Mouse (Mus musculus): Measurements from ENCODE around the gene Tmed6.
"Not testable (repeated sequence)": the region's sequence is repeated elsewhere in the genome, so short reads cannot be mapped to it uniquely, and the experiment has no call there.

Tmed6 gene

GRCm38 (mm10) chr8:107085358-107085757 lies 19.9 kb upstream of the Tmed6 start:
- in situ Hi-C loops (cut with MboI; ENCODE audit: low pct_unique_long_range_greater_than_20kb in 1 of 2, low sequenced_read_pairs in 2 of 2, unreplicated experiment in 1 of 2) = no loop called here

GRCm38 (mm10) chr8:107076239-107076888 lies 10.9 kb upstream of the Tmed6 start:
- in situ Hi-C loops (cut with MboI; ENCODE audit: low pct_unique_long_range_greater_than_20kb in 1 of 2, low sequenced_read_pairs in 2 of 2, unreplicated experiment in 1 of 2) = no loop called here

GRCm38 (mm10) chr8:107074128-107074527 lies 8.7 kb upstream of the Tmed6 start:
- in situ Hi-C loops (cut with MboI; ENCODE audit: low pct_unique_long_range_greater_than_20kb in 1 of 2, low sequenced_read_pairs in 2 of 2, unreplicated experiment in 1 of 2) = no loop called here

DNA sequence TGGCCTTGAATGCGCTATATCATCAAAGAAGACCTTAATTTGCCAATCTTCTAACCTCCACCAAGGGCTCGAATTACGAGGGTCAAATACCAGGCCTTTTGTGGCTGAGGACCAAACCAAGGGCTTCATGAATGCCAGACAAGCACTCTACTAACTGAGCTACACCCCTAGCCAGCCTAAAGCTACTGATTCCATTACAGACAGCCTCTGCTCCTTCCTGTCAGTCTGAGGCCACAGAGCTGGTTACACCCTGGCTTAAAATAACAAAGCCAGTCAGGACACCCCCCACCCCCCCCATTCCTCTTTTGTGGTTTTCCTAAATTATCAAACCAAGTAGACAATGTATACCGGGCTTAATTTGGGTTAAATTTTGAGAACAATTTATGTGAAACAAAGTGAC lies 8.3 kb upstream of the Tmed6 start:
- in situ Hi-C loops (cut with MboI; ENCODE audit: low pct_unique_long_range_greater_than_20kb in 1 of 2, low sequenced_read_pairs in 2 of 2, unreplicated experiment in 1 of 2) = no loop called here

GRCm38 (mm10) chr8:107062613-107063012 lies 2.8 kb downstream of the Tmed6 start:
- in situ Hi-C loops (cut with MboI; ENCODE audit: low pct_unique_long_range_greater_than_20kb in 1 of 2, low sequenced_read_pairs in 2 of 2, unreplicated experiment in 1 of 2) = no loop called here

- in situ Hi-C loops (cut with MboI; ENCODE audit: low pct_unique_long_range_greater_than_20kb in 1 of 2, low sequenced_read_pairs in 2 of 2, unreplicated experiment in 1 of 2) = no loop called here
These were observed 8.5 kb downstream of the Tmed6 start for GRCm38 (mm10) chr8:107056973-107057369.

- in situ Hi-C loops (cut with MboI; ENCODE audit: low pct_unique_long_range_greater_than_20kb in 1 of 2, low sequenced_read_pairs in 2 of 2, unreplicated experiment in 1 of 2) = no loop called here
These were observed 9.1 kb downstream of the Tmed6 start, which contains the start of the genes Cog8 and Nip7 for GRCm38 (mm10) chr8:107056076-107056972. TSS of gene Cog8 (minus strand) at chr8:107056689. TSS of gene Nip7 (plus strand) at chr8:107056877.

DNA sequence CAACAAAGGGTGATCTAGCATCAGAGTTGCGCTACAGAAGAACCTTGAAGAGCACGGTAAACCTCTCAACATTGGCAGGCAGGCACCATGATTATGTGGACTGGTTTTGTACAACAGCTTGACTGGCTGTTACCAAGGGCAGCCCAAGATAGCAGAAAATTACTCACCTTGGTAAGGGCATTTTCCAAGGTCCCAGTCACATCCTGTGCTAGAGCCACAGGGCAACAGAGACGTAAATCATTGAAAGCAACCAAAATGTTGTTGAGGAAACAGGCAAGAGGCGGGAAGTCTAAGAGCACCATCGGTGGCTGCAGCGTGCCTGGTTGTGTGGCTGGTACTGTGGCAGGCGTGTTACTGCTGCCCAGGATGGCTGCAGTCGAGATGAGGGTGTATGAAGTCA lies 13.4 kb downstream of the Tmed6 start:
- in situ Hi-C loops (cut with MboI; ENCODE audit: low pct_unique_long_range_greater_than_20kb in 1 of 2, low sequenced_read_pairs in 2 of 2, unreplicated experiment in 1 of 2) = no loop called here

GRCm38 (mm10) chr8:107049480-107049879 lies 16.0 kb downstream of the Tmed6 start:
- in situ Hi-C loops (cut with MboI; ENCODE audit: low pct_unique_long_range_greater_than_20kb in 1 of 2, low sequenced_read_pairs in 2 of 2, unreplicated experiment in 1 of 2) = no loop called here

- in situ Hi-C loops (cut with MboI; ENCODE audit: low pct_unique_long_range_greater_than_20kb in 1 of 2, low sequenced_read_pairs in 2 of 2, unreplicated experiment in 1 of 2) = no loop called here
These were observed 17.1 kb downstream of the Tmed6 start, which contains the start of gene Pdf for GRCm38 (mm10) chr8:107048061-107048941. TSS of gene Pdf (minus strand) at chr8:107048614.

DNA sequence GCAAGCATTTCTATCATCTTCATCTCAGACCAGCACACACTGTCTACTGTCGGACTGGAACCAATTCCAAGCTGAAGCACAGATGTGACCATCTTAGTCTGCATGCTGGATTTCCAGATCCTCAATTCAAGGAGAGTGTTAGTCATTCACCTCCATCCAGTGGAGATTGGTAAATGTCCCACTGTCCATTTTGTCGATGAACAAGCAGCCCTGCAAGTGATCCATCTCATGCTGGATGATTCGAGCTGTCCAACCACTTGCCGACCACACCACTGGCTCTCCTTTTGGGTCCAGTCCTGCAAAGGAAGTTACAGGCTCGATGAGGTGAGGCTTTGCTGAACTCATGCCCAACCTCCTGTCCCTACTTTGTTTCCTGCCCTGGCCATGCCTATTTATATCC lies 18.5 kb downstream of the Tmed6 start:
- in situ Hi-C loops (cut with MboI; ENCODE audit: low pct_unique_long_range_greater_than_20kb in 1 of 2, low sequenced_read_pairs in 2 of 2, unreplicated experiment in 1 of 2) = no loop called here

- in situ Hi-C loops (cut with MboI; ENCODE audit: low pct_unique_long_range_greater_than_20kb in 1 of 2, low sequenced_read_pairs in 2 of 2, unreplicated experiment in 1 of 2) = no loop called here
These were observed 20.0 kb downstream of the Tmed6 start for GRCm38 (mm10) chr8:107045478-107045877.

DNA sequence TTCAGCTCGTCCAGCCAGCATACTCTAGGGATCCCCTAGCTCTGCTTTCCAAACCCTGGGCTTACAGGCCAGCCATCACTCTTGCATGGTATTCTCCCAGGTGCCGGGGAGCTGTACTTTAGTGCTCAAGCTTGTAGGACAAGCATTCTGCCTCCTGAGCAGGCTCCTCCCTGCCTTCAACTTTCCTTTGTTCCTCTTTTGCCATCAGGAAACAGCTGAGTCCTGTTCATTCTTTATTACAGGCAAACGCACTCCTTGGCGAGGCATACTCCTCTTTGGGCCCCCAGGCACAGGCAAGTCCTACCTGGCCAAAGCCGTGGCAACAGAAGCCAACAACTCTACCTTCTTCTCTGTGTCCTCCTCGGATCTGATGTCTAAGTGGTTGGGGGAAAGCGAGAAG lies 24.8 kb downstream of the Tmed6 start:
- in situ Hi-C loops (cut with MboI; ENCODE audit: low pct_unique_long_range_greater_than_20kb in 1 of 2, low sequenced_read_pairs in 2 of 2, unreplicated experiment in 1 of 2) = no loop called here

DNA sequence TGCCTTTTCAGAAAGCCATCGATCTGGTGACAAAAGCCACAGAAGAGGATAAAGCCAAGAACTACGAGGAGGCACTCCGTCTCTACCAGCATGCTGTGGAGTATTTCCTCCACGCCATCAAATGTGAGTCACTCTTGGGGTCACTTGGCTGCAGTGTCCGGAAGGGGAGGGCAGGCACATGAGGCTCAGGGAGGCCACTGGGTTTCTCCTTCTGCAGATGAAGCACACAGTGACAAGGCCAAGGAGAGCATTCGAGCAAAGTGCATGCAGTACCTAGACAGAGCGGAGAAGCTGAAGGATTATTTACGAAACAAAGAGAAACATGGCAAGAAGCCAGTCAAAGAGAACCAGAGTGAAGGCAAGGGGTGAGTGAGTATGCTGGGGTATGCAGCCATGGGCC lies 28.8 kb downstream of the Tmed6 start:
- in situ Hi-C loops (cut with MboI; ENCODE audit: low pct_unique_long_range_greater_than_20kb in 1 of 2, low sequenced_read_pairs in 2 of 2, unreplicated experiment in 1 of 2) = no loop called here

DNA sequence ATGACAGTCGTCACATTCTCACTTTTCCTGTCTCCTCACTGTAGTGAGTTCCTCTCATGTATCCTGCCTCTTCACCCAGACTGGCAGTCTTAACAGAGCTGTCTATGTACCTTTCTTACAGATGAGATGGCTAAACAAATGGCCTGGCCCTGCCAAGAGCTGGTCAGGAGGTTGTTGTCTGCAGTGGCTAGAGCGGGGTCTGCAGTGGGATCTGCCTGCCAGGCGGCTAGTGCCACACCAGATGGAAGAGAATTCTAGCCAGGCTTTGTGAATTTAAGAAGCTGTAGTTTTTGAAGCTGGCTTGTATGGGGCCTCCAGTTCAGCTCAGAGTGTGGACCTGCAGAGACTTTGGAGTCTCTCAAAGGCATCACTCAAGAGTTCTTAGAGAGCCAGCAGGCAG lies 29.8 kb downstream of the Tmed6 start:
- in situ Hi-C loops (cut with MboI; ENCODE audit: low pct_unique_long_range_greater_than_20kb in 1 of 2, low sequenced_read_pairs in 2 of 2, unreplicated experiment in 1 of 2) = no loop called here

DNA sequence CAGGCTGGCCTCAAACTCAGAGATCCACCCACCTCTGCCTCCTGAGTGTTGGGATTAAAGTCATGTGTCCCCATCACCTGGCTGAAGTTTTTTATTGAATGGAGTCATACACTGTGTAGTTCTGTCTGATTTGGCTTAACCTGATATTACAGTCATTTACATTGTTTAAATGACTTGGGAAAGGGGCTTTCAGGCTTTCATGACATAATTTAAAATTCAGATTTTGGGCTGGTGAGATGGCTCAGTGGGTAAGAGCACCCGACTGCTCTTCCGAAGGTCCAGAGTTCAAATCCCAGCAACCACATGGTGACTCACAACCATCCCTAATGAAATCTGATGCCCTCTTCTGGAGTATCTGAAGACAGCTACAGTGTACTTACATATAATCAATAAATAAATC lies 31.8 kb downstream of the Tmed6 start:
- in situ Hi-C loops (cut with MboI; ENCODE audit: low pct_unique_long_range_greater_than_20kb in 1 of 2, low sequenced_read_pairs in 2 of 2, unreplicated experiment in 1 of 2) = not testable (repeated sequence)

GRCm38 (mm10) chr8:107031577-107032090 lies 33.8 kb downstream of the Tmed6 start:
- in situ Hi-C loops (cut with MboI; ENCODE audit: low pct_unique_long_range_greater_than_20kb in 1 of 2, low sequenced_read_pairs in 2 of 2, unreplicated experiment in 1 of 2) = no loop called here

DNA sequence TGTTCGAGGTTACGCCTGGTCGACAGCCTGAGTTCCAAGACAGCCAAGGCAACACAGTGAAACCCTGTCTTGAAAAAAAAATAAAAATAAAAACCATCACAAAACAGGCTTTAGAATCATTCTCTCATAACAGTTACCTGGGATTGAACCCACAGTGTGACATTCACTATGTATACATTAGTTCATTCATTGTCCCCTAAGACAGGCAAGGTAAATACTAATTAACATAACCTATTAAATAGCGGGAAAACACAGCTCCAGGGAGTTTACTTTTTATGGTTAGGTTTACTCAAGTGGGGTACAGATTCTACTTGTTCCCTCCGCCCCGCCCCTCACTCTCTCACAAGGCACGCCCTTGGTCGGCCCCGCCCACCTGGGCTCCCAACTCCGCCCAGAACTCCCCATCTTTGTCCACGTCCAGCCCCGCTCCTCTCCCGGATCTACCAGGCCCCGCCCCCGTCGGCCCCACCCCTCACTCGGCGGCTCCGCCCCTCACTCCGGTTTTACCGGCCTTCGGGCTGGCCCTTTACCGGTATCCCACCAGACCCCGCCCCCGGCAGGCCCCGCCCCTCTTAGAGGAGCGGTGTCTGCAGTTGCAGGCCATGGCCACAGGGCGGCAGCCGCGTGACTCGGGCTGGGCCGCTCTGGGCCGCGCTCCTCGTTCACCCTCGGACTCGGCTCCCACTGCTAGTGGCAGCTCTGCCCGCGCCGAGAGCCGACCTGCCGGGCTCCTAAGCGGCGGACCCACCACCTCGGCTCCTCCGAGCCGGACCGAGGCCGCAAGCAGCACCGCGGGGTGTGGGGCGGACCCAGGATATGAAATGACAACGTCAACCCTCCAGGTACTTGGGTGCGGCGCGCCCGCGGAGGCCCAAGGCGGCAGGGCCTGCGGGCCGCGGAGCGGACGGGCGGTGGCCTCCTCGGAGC lies 34.5 kb downstream of the Tmed6 start, which contains the start of gene Vps4a:
TSS of gene Vps4a (plus strand) at position 573 of the 927 bp plus-strand sequence.
- in situ Hi-C loops (cut with MboI; ENCODE audit: low pct_unique_long_range_greater_than_20kb in 1 of 2, low sequenced_read_pairs in 2 of 2, unreplicated experiment in 1 of 2) = no loop called here
